Mouse (Mus musculus) myocyte (in vitro differentiated cells): ENCODE data around the gene Pwp2. TPM values are rescaled to one million over a fixed set of nuclear protein-coding genes. Genes with fewer than 3 reads are reported as not detected.
"Not testable (repeated sequence)": the region's sequence is repeated elsewhere in the genome, so short reads cannot be mapped to it uniquely, and the experiment has no call there.

Experiments
- H3K27me3 ChIP-seq: one replicate; pipeline ENCODE4 v1.6.1; 2011; ENCODE audit not compliant: control insufficient read depth, insufficient read depth, insufficient read length
- H3K36me3 ChIP-seq: one replicate; pipeline ENCODE4 v1.6.1; 2011; ENCODE audit not compliant: control insufficient read depth, insufficient read depth
- H3K4me2 ChIP-seq: one replicate; pipeline ENCODE4 v1.6.1; 2011; ENCODE audit warnings: low read depth, control low read depth
- H3K4me3 ChIP-seq: one replicate; pipeline ENCODE4 v1.5.1; 2011; ENCODE audit warnings: mild to moderate bottlenecking, control low read depth, moderate library complexity
- H3K79me2 ChIP-seq: one replicate; pipeline ENCODE4 v1.6.1; 2011; ENCODE audit not compliant: control insufficient read depth, insufficient read depth
- H3ac ChIP-seq: one replicate; pipeline ENCODE4 v1.6.1; 2011; ENCODE audit not compliant: control insufficient read depth, insufficient read length
- CEBPB ChIP-seq: IDR thresholded peaks from 2 replicates; pipeline ENCODE4 v1.6.1; 2011; ENCODE audit warnings: mild to moderate bottlenecking, moderate library complexity; ENCODE audit not compliant: poor library complexity, insufficient read depth, severe bottlenecking
- E2F4 ChIP-seq: IDR thresholded peaks from one replicate; pipeline ENCODE4 v1.6.1; 2011; ENCODE audit warnings: mild to moderate bottlenecking, control low read depth, moderate library complexity; ENCODE audit not compliant: insufficient read depth
- MAX ChIP-seq: IDR thresholded peaks from one replicate; pipeline ENCODE4 v1.6.1; 2011; ENCODE audit warnings: low read depth, mild to moderate bottlenecking, control low read depth
- MYOD1 ChIP-seq, 3 experiments: IDR thresholded peaks; one replicate each; pipeline ENCODE4 v1.6.1; 2011; ENCODE audit warnings: control low read depth in 2 of 3, low read depth in 2 of 3, mild to moderate bottlenecking in 2 of 3, moderate library complexity in 1 of 3; ENCODE audit not compliant: insufficient read length in 2 of 3, control insufficient read depth in 1 of 3
- MYOG ChIP-seq, 3 experiments: IDR thresholded peaks; one replicate each; pipeline ENCODE4 v1.6.1; 2011; ENCODE audit warnings: control low read depth in 2 of 3, low read depth in 2 of 3, mild to moderate bottlenecking in 2 of 3; ENCODE audit not compliant: insufficient read length in 2 of 3, control insufficient read depth in 1 of 3, insufficient read depth in 1 of 3
- POLR2A ChIP-seq: IDR thresholded peaks from one replicate; pipeline ENCODE4 v1.6.1; 2011; ENCODE audit warnings: low read depth, mild to moderate bottlenecking, control low read depth, moderate library complexity; ENCODE audit not compliant: insufficient read length
- POLR2AphosphoS2 ChIP-seq: IDR thresholded peaks from one replicate; pipeline ENCODE4 v1.6.1; 2011; ENCODE audit warnings: low read depth, control low read depth; ENCODE audit not compliant: insufficient read length
- REST ChIP-seq: IDR thresholded peaks from one replicate; pipeline ENCODE4 v1.6.1; 2011; ENCODE audit warnings: mild to moderate bottlenecking, control low read depth, moderate library complexity; ENCODE audit not compliant: insufficient read depth, insufficient read length
- SRF ChIP-seq: IDR thresholded peaks from one replicate; pipeline ENCODE4 v1.6.1; 2011; ENCODE audit warnings: low read depth; ENCODE audit not compliant: control insufficient read depth, insufficient read length
- TCF12 ChIP-seq: IDR thresholded peaks from one replicate; pipeline ENCODE4 v1.6.1; 2011; ENCODE audit warnings: mild to moderate bottlenecking, control low read depth; ENCODE audit not compliant: poor library complexity, insufficient read depth, severe bottlenecking
- TCF3 ChIP-seq: IDR thresholded peaks from one replicate; pipeline ENCODE4 v1.6.1; 2011; ENCODE audit warnings: low read depth, control low read depth; ENCODE audit not compliant: insufficient read length
- USF1 ChIP-seq: IDR thresholded peaks from one replicate; pipeline ENCODE4 v1.6.1; 2011; ENCODE audit warnings: low read depth, mild to moderate bottlenecking, control low read depth, moderate library complexity
- polyA plus RNA-seq: library from polyadenylated mRNA; unstranded; fragments of >200 nt; fragmentation: generic; extraction: Trizol; gene quantifications from one replicate; pipeline ENCODE4 v1.2.1, GENCODE M21; 2012; ENCODE audit warnings: missing spikeins

The Pwp2 gene
- polyA plus RNA-seq, 1 experiment, result 22.1 TPM

GRCm38 (mm10) chr10:78127931-78128330 lies 57.0 kb downstream of the Pwp2 start:
- Histone ChIP-seq H3K4me2 (no peak overlapping the region), H3K27me3 (peaks cover 13% of the 10 kb centered on the region), H3K4me3 (no peak overlapping the region), H3K79me2 (no peaks in the 10 kb centered on the region), H3K36me3 (no peaks in the 10 kb centered on the region), H3ac (no peak overlapping the region)
- no peak for TF ChIP-seq MYOG (IDR thresholded peaks at IDR 0.05; ENCODE audit: control insufficient read depth in 1 of 3, insufficient read depth in 1 of 3, insufficient read length in 2 of 3, low read depth in 2 of 3)
- TF ChIP-seq POLR2A, result no peak
- TF ChIP-seq USF1, result no peak
- TF ChIP-seq MAX, result no peak
- TF ChIP-seq CEBPB, result no peak

GRCm38 (mm10) chr10:78127046-78127870 lies 57.7 kb downstream of the Pwp2 start:
- no peaks in the 10 kb centered on the region for H3K79me2 ChIP-seq
- TF ChIP-seq MAX (no peak), E2F4 (no peak), MYOD1 (IDR thresholded peaks at IDR 0.05; ENCODE audit: control insufficient read depth in 1 of 3, insufficient read length in 2 of 3, low read depth in 2 of 3) (no peak), POLR2A (no peak), REST (no peak), TCF12 (no peak), CEBPB (no peak), POLR2AphosphoS2 (no peak), TCF3 (no peak), USF1 (no peak), SRF (no peak), MYOG (IDR thresholded peaks at IDR 0.05; ENCODE audit: control insufficient read depth in 1 of 3, insufficient read depth in 1 of 3, insufficient read length in 2 of 3, low read depth in 2 of 3) (no peak)
- H3ac ChIP-seq, result no peak overlapping the region
- no peak overlapping the region for H3K4me2 ChIP-seq
- H3K4me3 ChIP-seq, result no peak overlapping the region
- H3K36me3 ChIP-seq, result no peaks in the 10 kb centered on the region
- peaks cover 13% of the 10 kb centered on the region for H3K27me3 ChIP-seq

- Histone ChIP-seq H3K36me3 (no peaks in the 10 kb centered on the region), H3K4me3 (no peak overlapping the region), H3K4me2 (no peak overlapping the region), H3K27me3 (peaks cover 13% of the 10 kb centered on the region), H3ac (no peak overlapping the region), H3K79me2 (no peaks in the 10 kb centered on the region)
- TF ChIP-seq SRF (no peak), E2F4 (no peak)
Observed at GRCm38 (mm10) chr10:78126311-78126710, 58.6 kb downstream of the Pwp2 start.

- not testable (repeated sequence) for H3K36me3 ChIP-seq, H3ac ChIP-seq, H3K4me2 ChIP-seq, H3K79me2 ChIP-seq, H3K4me3 ChIP-seq
- peaks cover 16% of the 10 kb centered on the region for H3K27me3 ChIP-seq
Observed at GRCm38 (mm10) chr10:78125061-78125460, 59.9 kb downstream of the Pwp2 start.

GRCm38 (mm10) chr10:78124137-78124536 lies 60.8 kb downstream of the Pwp2 start:
- not testable (repeated sequence) for H3K36me3 ChIP-seq, H3K79me2 ChIP-seq, H3ac ChIP-seq, H3K4me2 ChIP-seq, H3K4me3 ChIP-seq
- peaks cover 15% of the 10 kb centered on the region for H3K27me3 ChIP-seq

Other genes with a start within 250 kb of the Pwp2 start
- gene Trpm2, start 214.6 kb downstream of the Pwp2 start, polyA plus RNA-seq, result not detected
- 12.8 TPM for gene 1810043G02Rik, start 206.6 kb downstream of the Pwp2 start, polyA plus RNA-seq
- 122 TPM for gene Pfkl, start 175.1 kb downstream of the Pwp2 start, polyA plus RNA-seq
- 1.1 TPM for gene Dnmt3l, start 143.2 kb downstream of the Pwp2 start, polyA plus RNA-seq
- 0.38 TPM for gene Aire, start 141.5 kb downstream of the Pwp2 start, polyA plus RNA-seq
- 0.02 TPM for gene Icosl, start 115.8 kb downstream of the Pwp2 start, polyA plus RNA-seq
- 73.6 TPM for gene D10Jhu81e, start 15.4 kb downstream of the Pwp2 start, polyA plus RNA-seq
- 24.6 TPM for gene Trappc10, start 59.5 kb upstream of the Pwp2 start, polyA plus RNA-seq
- 183 TPM for gene Agpat3, start 167.3 kb upstream of the Pwp2 start, polyA plus RNA-seq
- gene Rrp1, start 227.9 kb upstream of the Pwp2 start, polyA plus RNA-seq, result 180 TPM
- gene Cstb, start 240.5 kb upstream of the Pwp2 start, polyA plus RNA-seq, result 197 TPM